Mouse (Mus musculus) bone marrow, adult 2 months (tissue): ENCODE results near the gene Pex11a.

Experiments used
- CTCF ChIP-seq: fragments of 200-500 bp; IDR thresholded peaks from 2 replicates; pipeline ENCODE4 v1.5.1; 2011; ENCODE audit warnings: low read length, control low read depth; ENCODE audit not compliant: control insufficient read depth, insufficient read depth
- POLR2A ChIP-seq: fragments of 200-500 bp; IDR thresholded peaks from 2 replicates; pipeline ENCODE4 v1.6.1; 2011; ENCODE audit warnings: low read depth, mild to moderate bottlenecking, control low read depth, low read length, borderline replicate concordance; ENCODE audit not compliant: control insufficient read depth

DNA sequence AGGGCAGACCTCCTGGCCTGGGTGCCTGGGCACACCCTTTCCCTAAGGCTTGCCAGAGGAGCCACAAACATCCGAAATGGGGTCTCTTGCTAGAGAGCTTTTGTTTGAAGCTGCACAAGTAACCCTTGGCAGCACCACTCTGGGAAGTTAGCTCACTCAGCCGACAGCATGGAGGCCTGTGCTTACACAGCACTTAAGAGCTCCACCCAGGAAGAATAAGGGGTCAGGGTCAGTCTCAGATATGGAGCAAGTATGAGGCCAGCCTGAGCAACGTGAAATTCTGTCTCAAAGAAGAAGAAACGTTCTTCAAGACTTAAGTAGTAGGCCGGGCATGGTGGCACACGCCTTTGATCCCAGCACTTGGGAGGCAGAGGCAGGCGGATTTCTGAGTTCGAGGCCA, 19.2 kb upstream of the Pex11a start:
- TF ChIP-seq POLR2A = no peak
- TF ChIP-seq CTCF = no peak
